Mouse (Mus musculus): ENCODE data around the gene Clcn6. TPM values are rescaled to one million over a fixed set of nuclear protein-coding genes. Genes with fewer than 3 reads are reported as not detected.

Gene Clcn6
- polyA plus RNA-seq, 1 experiment from 2014 or later: 32.4 TPM

- Histone ChIP-seq H3K4me3 (no peak overlapping the region), H3K9me3 (no peaks in the 10 kb centered on the region), H3K27me3 (no peaks in the 10 kb centered on the region), H3K9ac (peak overlapping the region; percentile 12; the same call in 1 of the 2 replicates), H3K4me2 (no peak overlapping the region), H3K36me3 (peaks cover 36% of the 10 kb centered on the region), H3K4me1 (replicated peaks) (peaks cover 31% of the 10 kb centered on the region), H3K27ac (replicated peaks) (peak overlapping the region; percentile 65)
- WGBS: 71% methylated on average over 17 of the region's 17 CpGs
- ATAC-seq (ENCODE audit: low read depth): no peak
Observed at GRCm38 (mm10) chr4:148001013-148001789, 37.4 kb downstream of the Clcn6 start.

GRCm38 (mm10) chr4:148000202-148000772 lies 38.3 kb downstream of the Clcn6 start, which contains the start of gene Nppa:
Gene Nppa, plus strand, starts transcription at chr4:148000722.
- peak; percentile 33; the same call in 1 of the 2 replicates for ATAC-seq (ENCODE audit: low read depth)
- no peaks in the 10 kb centered on the region for H3K9me3 ChIP-seq
- peak within 1 kb of the TSS; percentile 12; the same call in 1 of the 2 replicates for H3K9ac ChIP-seq
- peak within 1 kb of the TSS; percentile 65 for H3K27ac ChIP-seq (replicated peaks)
- peaks cover 26% of the 10 kb centered on the region for H3K36me3 ChIP-seq
- WGBS: 29% methylated on average over 12 of the region's 12 CpGs
- H3K4me1 ChIP-seq (replicated peaks): peaks cover 31% of the 10 kb centered on the region
- H3K4me3 ChIP-seq: no peak within 1 kb of the TSS
- no peak within 1 kb of the TSS for H3K4me2 ChIP-seq
- no peaks in the 10 kb centered on the region for H3K27me3 ChIP-seq

GRCm38 (mm10) chr4:147995311-147995710 lies 43.3 kb downstream of the Clcn6 start:
- no peaks in the 10 kb centered on the region for H3K27me3 ChIP-seq
- WGBS: 89% methylated on average over 3 of the region's 3 CpGs

GRCm38 (mm10) chr4:147993571-147994095 lies 45.0 kb downstream of the Clcn6 start:
- WGBS: 62% methylated on average over 7 of the region's 7 CpGs
- no peak for ATAC-seq (ENCODE audit: low read depth)
- Histone ChIP-seq H3K4me2 (no peak overlapping the region), H3K27me3 (no peaks in the 10 kb centered on the region), H3K36me3 (no peaks in the 10 kb centered on the region), H3K27ac (replicated peaks) (no peak overlapping the region), H3K9ac (no peak overlapping the region), H3K4me3 (no peak overlapping the region), H3K4me1 (replicated peaks) (no peaks in the 10 kb centered on the region; the same call in 1 of the 2 replicates), H3K9me3 (no peaks in the 10 kb centered on the region)

More at GRCm38 (mm10) chr4:147995311-147995710, 43.3 kb downstream of the Clcn6 start:
- H3K9me3 ChIP-seq: no peaks in the 10 kb centered on the region
- no peaks in the 10 kb centered on the region for H3K36me3 ChIP-seq
- H3K27ac ChIP-seq (replicated peaks): no peak overlapping the region
- H3K9ac ChIP-seq: no peak overlapping the region
- no peak overlapping the region for H3K4me2 ChIP-seq
- H3K4me1 ChIP-seq (replicated peaks): peaks cover 9% of the 10 kb centered on the region
- no peak overlapping the region for H3K4me3 ChIP-seq
- ATAC-seq (ENCODE audit: low read depth): no peak

GRCm38 (mm10) chr4:147985205-147986132 lies 53.2 kb downstream of the Clcn6 start, which contains the start of gene Nppb:
Gene Nppb, plus strand, starts transcription at chr4:147985788.
- 34% methylated on average over 20 of the region's 20 CpGs for WGBS
- Histone ChIP-seq H3K4me3 (no peak within 1 kb of the TSS), H3K4me1 (replicated peaks) (no peaks in the 10 kb centered on the region), H3K27me3 (no peaks in the 10 kb centered on the region), H3K9me3 (no peaks in the 10 kb centered on the region), H3K4me2 (no peak within 1 kb of the TSS), H3K27ac (replicated peaks) (no peak within 1 kb of the TSS), H3K36me3 (no peaks in the 10 kb centered on the region), H3K9ac (no peak within 1 kb of the TSS)
- no peak for ATAC-seq (ENCODE audit: low read depth)

- 80% methylated on average over 7 of the region's 7 CpGs for WGBS
- Histone ChIP-seq H3K27ac (replicated peaks) (no peak overlapping the region), H3K4me3 (no peak overlapping the region), H3K9ac (no peak overlapping the region), H3K4me2 (no peak overlapping the region), H3K4me1 (replicated peaks) (no peaks in the 10 kb centered on the region), H3K36me3 (no peaks in the 10 kb centered on the region), H3K27me3 (no peaks in the 10 kb centered on the region), H3K9me3 (0 out of 2 replicates have a peak, but pooled peaks cover 3% of the 10 kb centered on the region)
- ATAC-seq (ENCODE audit: low read depth): no peak
Observed at GRCm38 (mm10) chr4:147979441-147979860, 59.2 kb downstream of the Clcn6 start.

GRCm38 (mm10) chr4:147978391-147978790 lies 60.2 kb downstream of the Clcn6 start:
- H3K9me3 ChIP-seq: 0 out of 2 replicates have a peak, but pooled peaks cover 3% of the 10 kb centered on the region
- ATAC-seq (ENCODE audit: low read depth): no peak

DNA sequence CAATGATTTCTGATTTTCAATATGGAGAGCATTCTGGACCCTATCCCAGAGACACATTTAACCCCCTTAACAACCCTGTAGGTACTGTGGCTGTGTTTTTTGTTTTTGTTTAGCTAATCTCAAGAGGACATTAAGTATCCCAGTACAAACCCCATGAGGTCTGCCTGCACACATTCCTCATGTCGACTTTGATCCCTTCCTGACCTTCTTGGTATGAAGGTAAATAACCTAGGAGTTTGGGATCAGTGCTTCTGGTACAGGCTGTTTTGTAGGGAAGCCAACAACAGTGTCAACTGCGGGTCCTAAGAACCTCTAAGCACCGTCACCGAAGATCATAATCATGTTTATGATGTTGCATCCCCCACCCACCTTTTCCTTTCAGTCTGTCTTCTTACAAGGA lies 60.9 kb downstream of the Clcn6 start:
- Histone ChIP-seq H3K27me3 (no peaks in the 10 kb centered on the region), H3K4me3 (no peak overlapping the region), H3K4me1 (replicated peaks) (no peaks in the 10 kb centered on the region), H3K9ac (no peak overlapping the region), H3K27ac (replicated peaks) (no peak overlapping the region), H3K36me3 (no peaks in the 10 kb centered on the region), H3K9me3 (0 out of 2 replicates have a peak, but pooled peaks cover 3% of the 10 kb centered on the region), H3K4me2 (no peak overlapping the region)
- ATAC-seq (ENCODE audit: low read depth): no peak
- WGBS: 81% methylated on average over 4 of the region's 4 CpGs

More at GRCm38 (mm10) chr4:147978391-147978790, 60.2 kb downstream of the Clcn6 start:
- Histone ChIP-seq H3K36me3 (no peaks in the 10 kb centered on the region), H3K4me1 (replicated peaks) (no peaks in the 10 kb centered on the region), H3K4me3 (no peak overlapping the region), H3K9ac (no peak overlapping the region), H3K4me2 (no peak overlapping the region), H3K27ac (replicated peaks) (no peak overlapping the region), H3K27me3 (no peaks in the 10 kb centered on the region)
- WGBS: 91% methylated on average over 6 of the region's 6 CpGs

- ATAC-seq (ENCODE audit: low read depth): no peak
- no peak overlapping the region for H3K27ac ChIP-seq (replicated peaks)
- H3K4me2 ChIP-seq: no peak overlapping the region
- 0 out of 2 replicates have a peak, but pooled peaks cover 3% of the 10 kb centered on the region for H3K9me3 ChIP-seq
- H3K27me3 ChIP-seq: no peaks in the 10 kb centered on the region
- WGBS: 84% methylated on average over 3 of the region's 3 CpGs
- no peak overlapping the region for H3K9ac ChIP-seq
- H3K4me3 ChIP-seq: no peak overlapping the region
- no peaks in the 10 kb centered on the region for H3K36me3 ChIP-seq
- H3K4me1 ChIP-seq (replicated peaks): no peaks in the 10 kb centered on the region
Observed at GRCm38 (mm10) chr4:147976237-147976636, 62.4 kb downstream of the Clcn6 start.

DNA sequence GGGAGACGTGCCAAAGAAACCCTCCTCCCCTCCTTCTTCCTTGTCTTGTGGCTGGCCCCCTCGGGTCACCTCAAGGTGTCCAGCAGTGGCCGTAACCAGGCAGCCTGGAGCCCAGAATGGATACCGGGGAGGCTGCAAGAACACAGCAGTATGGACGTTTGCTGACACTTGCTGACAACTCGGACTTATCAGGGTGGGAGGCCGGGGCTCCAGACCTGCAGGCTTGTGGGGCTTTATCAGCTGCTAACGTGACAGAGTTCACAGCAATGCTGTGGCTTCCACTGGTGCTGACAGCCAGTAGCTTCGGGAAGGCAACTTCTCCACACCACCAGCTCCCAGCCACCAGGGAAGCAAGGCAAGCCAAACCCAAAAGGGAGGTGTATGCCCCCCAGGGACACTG lies 69.3 kb downstream of the Clcn6 start:
- Histone ChIP-seq H3K27ac (replicated peaks) (no peak overlapping the region), H3K9me3 (no peaks in the 10 kb centered on the region), H3K36me3 (no peaks in the 10 kb centered on the region), H3K4me3 (no peak overlapping the region), H3K4me1 (replicated peaks) (no peaks in the 10 kb centered on the region), H3K9ac (no peak overlapping the region), H3K4me2 (no peak overlapping the region), H3K27me3 (no peaks in the 10 kb centered on the region)
- ATAC-seq (ENCODE audit: low read depth): no peak
- WGBS: 67% methylated on average over 9 of the region's 9 CpGs

DNA sequence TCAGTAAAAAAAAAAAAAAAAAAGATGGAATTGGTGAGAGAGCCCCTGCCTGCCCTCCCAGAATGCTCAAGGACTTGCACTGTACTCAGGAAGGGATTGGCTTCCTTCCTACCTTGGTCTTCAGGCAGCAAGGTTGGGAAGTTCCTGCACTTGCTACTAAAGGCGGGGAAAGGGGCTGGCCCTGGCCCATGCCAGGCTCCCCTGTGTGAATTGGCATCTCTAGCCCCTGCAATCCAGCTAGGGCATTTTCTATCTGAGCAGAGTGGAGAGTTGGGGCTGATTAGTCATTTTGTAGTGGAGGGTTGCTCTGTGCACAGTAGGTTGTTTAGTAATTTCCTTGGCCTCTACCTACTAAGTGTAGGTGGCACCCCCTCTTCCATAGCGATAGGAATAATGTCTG lies 69.8 kb downstream of the Clcn6 start:
- 88% methylated on average over 2 of the region's 2 CpGs for WGBS
- Histone ChIP-seq H3K36me3 (no peaks in the 10 kb centered on the region), H3K27ac (replicated peaks) (no peak overlapping the region)

More for the DNA sequence above, 69.8 kb downstream of the Clcn6 start:
- no peak for ATAC-seq (ENCODE audit: low read depth)
- Histone ChIP-seq H3K9me3 (no peaks in the 10 kb centered on the region), H3K4me1 (replicated peaks) (no peaks in the 10 kb centered on the region), H3K9ac (no peak overlapping the region), H3K4me3 (no peak overlapping the region), H3K4me2 (no peak overlapping the region), H3K27me3 (no peaks in the 10 kb centered on the region)
